Mouse (Mus musculus): ENCODE measurements around the gene Zranb1.

- no peak for TF ChIP-seq CTCF (IDR thresholded peaks at IDR 0.05; ENCODE audit: borderline replicate concordance, insufficient read depth, low read depth, low read length)
- no peak for TF ChIP-seq POLR2A (IDR thresholded peaks at IDR 0.05; ENCODE audit: borderline replicate concordance, insufficient read depth, low read length)
Observed at GRCm38 (mm10) chr7:132992967-132993615, 62.1 kb downstream of the Zranb1 start.
